Mouse (Mus musculus) gonadal fat pad, adult 2 months (tissue): ENCODE data around the gene Ryk. TPM values are rescaled to one million over a fixed set of nuclear protein-coding genes. Genes with fewer than 3 reads are reported as not detected.
"Not testable (repeated sequence)": the region's sequence is repeated elsewhere in the genome, so short reads cannot be mapped to it uniquely, and the experiment has no call there.

Experiments
- DNase-seq: peaks from one replicate; pipeline ENCODE4 v3.0.0-alpha.2; 2012; ENCODE audit warnings: low read depth
- polyA plus RNA-seq: library from polyadenylated mRNA; depleted of rRNA; stranded (reverse); fragments of >200 nt; gene quantifications from 2 replicates; pipeline ENCODE4 v1.2.3, GENCODE M21; 2012

Gene Ryk
- polyA plus RNA-seq, 1 experiment, result 68.8 TPM

DNA sequence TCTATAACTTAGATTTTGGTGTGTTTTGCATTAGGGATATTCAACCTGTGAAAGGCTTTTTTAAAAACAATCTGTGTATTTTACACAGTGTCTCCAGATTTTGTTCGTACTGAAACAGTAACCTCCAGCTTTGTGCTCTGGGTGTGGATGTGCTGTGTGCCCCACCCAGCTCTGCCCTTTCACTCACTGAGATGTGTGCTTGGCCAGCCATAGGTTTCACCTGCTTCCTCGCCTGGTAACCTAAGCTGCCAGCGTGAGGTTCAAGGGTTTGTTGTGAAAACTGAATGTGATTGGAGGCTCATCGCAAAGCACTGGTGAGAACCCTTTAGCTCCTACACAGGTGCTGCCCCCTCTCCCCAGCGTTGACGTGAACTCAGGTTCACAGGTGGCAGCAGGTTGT lies 70.2 kb downstream of the Ryk start:
- no peak for DNase-seq

GRCm38 (mm10) chr9:102906781-102907180 lies 72.1 kb downstream of the Ryk start:
- DNase-seq, result no peak

DNA sequence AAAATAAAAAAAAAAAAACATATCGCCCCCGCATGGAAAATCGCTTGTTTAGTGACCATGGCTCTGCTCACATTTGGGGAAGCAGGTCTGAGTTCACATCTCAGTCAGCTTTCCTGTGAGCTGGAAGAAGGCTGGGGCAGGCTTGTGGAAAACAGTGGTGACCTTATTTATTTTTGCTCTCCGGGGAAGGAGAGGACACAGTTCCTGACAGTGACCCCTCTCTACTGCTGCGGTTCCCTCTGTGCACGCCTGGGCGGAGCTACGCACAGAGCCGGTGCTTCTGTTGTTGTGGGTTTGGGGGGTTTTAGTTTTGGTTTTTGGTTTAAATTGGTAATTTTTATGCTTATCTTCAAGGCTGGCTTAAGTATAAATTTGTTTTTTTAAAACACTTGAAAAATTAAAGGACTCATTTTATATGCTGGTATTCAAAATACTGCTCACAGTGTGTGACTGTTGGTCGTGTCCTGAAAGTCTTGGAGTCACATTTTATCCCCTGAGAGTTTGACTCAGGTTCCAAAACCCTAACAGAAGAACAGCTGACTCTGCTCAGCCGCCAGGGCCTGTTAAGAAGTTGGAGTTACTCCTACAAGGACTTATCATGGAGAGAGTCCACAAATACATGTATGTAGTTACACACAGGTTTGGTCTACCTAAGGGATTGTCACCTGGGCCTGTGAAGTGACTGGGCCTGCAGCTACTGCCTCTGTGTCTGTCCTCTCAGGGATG lies 73.0 kb downstream of the Ryk start:
- no peak for DNase-seq

DNA sequence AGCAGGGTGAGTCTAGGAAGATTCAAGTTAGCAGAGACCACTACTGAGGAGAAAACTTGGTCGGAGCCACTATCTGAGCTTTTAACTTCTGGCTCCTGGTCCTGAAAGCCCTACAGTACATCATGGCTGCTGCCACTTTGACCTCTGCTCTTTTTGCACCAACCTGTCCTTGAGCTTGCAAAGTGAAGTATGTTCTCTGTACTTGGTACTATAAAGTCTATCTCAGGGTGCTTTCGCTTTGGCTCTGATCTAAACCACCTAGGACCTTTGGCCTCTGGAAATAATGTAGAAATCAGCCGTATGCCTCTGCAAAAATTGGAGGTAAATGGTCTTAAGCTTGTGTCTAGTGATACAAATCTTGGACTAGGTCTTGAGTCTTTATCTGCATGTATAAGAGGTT lies 76.8 kb downstream of the Ryk start:
- DNase-seq, result no peak

DNA sequence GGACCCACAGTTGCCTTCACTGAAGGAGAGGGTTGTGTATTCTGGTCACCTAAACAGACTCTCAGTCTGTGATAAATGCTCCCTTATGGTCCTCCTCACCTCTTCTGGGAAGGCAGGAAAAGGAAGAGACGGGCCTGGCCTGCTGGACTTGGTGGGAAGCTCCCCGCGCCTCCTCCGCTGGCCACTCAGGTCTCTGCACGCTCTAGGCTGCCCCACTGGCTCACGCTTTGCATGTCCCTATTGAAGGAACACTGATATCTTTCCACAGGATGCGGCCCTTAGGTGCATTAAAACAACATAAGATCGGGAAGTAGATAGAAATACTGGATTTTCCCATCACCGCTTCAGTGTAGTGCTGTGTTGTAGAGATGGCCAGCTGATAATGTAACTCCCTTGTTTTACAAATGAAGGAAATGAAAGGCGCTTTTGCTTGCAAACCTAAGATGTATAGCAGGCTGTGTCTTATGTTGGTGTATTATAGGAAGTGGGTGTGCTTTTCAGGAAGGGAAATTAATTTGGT lies 77.9 kb downstream of the Ryk start:
- DNase-seq, result no peak

DNA sequence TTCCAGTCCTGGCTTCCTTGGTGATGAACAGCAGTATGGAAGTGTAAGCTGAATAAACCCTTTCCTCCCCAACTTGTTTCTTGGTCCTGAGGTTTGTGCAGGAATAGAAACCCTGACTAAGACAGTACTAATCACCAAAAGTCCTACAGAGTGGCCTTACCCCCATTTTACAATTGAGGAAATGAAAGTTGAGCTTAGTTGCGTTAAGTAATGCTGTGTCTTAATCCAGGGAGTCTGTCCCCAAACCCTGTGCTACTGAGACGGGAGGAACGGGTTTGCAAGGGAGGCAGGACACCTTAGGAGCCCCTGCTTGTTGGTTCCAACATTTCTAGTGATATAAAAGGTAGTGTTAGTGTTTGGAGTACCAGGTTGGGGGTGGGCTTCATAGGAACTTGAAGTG lies 78.9 kb downstream of the Ryk start:
- not testable (repeated sequence) for DNase-seq

- DNase-seq, result no peak
Measured at GRCm38 (mm10) chr9:102914583-102914982, 79.9 kb downstream of the Ryk start.

GRCm38 (mm10) chr9:102915292-102915854 lies 80.7 kb downstream of the Ryk start:
- no peak for DNase-seq

GRCm38 (mm10) chr9:102916076-102916475 lies 81.4 kb downstream of the Ryk start:
- DNase-seq, result no peak

GRCm38 (mm10) chr9:102917532-102918129 lies 82.9 kb downstream of the Ryk start:
- no peak for DNase-seq

- DNase-seq, result no peak
Measured at GRCm38 (mm10) chr9:102919486-102919885, 84.8 kb downstream of the Ryk start.

DNA sequence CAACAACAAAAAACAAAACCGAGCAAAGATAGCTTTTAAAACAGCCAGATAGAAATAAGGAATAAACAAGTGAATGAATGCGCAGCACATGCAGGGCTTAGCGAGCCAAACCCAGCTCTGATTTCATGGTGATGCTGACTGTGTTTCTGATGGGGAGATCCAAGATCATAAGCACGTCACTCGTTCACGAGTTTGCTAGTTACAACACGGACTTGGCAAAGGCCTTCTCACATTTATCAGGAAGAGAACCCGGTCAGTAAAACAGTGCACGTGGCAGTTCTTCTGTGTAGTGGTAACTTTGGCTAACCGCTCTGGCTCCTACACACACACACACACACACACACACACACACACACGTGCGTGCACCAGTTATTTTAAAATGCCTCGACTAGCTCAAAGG lies 87.1 kb downstream of the Ryk start:
- no peak for DNase-seq

GRCm38 (mm10) chr9:102922866-102923434 lies 88.2 kb downstream of the Ryk start:
- DNase-seq, result no peak

GRCm38 (mm10) chr9:102923836-102924235 lies 89.1 kb downstream of the Ryk start:
- no peak for DNase-seq

DNA sequence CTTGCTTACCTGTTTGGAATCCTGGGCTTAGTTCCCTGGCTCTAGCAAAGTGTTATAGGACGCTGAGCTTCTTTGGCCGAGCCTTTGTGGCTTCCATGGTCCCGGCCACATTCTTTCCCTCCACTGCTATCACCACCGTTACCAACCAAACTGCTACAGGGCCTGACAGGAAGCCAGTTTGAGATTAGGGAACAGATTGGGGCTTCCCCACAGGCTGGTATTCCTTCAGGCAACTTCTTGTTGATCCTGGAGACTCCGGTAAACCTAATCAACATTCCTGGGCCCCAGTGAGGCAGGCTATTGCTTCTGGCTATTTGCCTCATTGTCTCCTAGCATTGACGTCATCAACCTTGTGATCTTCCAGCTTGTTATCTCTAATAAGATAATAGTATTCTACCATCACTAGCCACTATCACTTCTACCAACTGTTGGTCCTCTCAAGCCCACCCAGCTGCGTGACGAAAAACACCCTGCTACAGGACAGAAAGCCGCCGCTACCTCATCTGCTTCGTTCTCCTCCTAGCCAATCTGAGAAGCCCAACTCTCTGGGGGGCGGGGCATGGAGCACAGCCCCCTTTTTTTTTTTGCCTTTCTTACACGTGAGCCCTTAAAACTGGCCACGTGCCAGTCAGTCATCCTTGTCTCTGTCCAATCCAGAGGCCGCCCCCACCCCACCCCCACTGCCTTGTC lies 90.1 kb downstream of the Ryk start:
- DNase-seq, result no peak

- no peak for DNase-seq
Measured at GRCm38 (mm10) chr9:102926137-102926536, 91.4 kb downstream of the Ryk start.

- DNase-seq, result no peak
Measured at GRCm38 (mm10) chr9:102929776-102930175, 95.1 kb downstream of the Ryk start.

DNA sequence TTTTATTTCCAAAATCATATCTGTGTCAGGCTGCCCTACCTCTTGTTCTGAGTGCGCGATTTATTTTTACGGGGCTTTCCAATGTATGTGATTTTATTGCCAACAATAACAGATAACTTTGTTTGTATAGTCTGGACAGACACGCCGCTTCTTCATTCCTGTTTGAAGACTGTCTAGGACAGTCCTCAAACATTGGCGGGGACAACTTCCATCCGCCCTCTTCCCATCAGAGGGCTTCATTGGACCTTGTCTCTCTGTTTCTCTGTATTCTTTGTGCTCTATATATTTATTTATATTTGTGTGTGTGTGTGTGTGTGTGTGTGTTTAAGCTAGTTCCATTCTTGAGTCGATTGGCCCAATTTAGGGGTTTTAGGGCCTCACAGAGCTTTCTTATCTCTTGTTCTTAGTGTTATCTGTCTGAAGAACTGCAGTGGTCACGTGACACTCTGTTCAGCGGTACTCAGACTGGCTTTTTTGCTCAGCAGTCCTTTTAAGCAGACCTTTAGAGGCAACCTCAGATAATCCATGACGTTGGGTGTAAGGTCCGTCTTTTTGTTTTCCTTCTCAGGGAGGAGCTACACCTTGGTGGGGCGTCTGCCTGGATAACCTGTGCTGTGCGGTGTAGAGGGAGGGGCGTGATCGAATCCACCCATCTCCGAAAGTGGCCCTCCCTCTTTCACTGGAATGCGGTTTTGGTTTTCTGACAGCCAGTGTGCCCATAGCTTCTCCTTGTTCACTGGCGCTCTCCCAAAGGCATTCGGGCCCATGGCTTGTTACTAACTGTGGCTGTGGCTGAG lies 99.4 kb downstream of the Ryk start:
- no peak for DNase-seq

GRCm38 (mm10) chr9:102942221-102942620 lies 107.5 kb downstream of the Ryk start:
- no peak for DNase-seq

- no peak for DNase-seq
Measured at GRCm38 (mm10) chr9:102944891-102945290, 110.2 kb downstream of the Ryk start.

GRCm38 (mm10) chr9:102946469-102947015 lies 111.8 kb downstream of the Ryk start:
- no peak for DNase-seq
